Mouse (Mus musculus) mesoderm, embryonic 11.5 days (tissue): ENCODE data around the gene Polr2b.

Experiments used
- DNase-seq: peaks from one replicate; pipeline ENCODE4 v3.0.0-alpha.2; 2012; ENCODE audit warnings: low read depth, low spot score

Gene Polr2b

GRCm38 (mm10) chr5:77363650-77364049, 53.7 kb downstream of the Polr2b start:
- DNase-seq, result no peak

- no peak for DNase-seq
These were observed 54.6 kb downstream of the Polr2b start for GRCm38 (mm10) chr5:77364443-77365038.

GRCm38 (mm10) chr5:77366313-77366712, 56.4 kb downstream of the Polr2b start:
- DNase-seq, result no peak

- DNase-seq, result no peak
These were observed 57.2 kb downstream of the Polr2b start for GRCm38 (mm10) chr5:77367145-77367544.

GRCm38 (mm10) chr5:77367682-77368081, 57.7 kb downstream of the Polr2b start:
- DNase-seq, result no peak

- no peak for DNase-seq
These were observed 58.2 kb downstream of the Polr2b start for GRCm38 (mm10) chr5:77368194-77368593.

- DNase-seq, result no peak
These were observed 59.4 kb downstream of the Polr2b start for GRCm38 (mm10) chr5:77369394-77369793.

GRCm38 (mm10) chr5:77370378-77370892, 60.5 kb downstream of the Polr2b start:
- DNase-seq, result no peak

- no peak for DNase-seq
These were observed 62.3 kb downstream of the Polr2b start for GRCm38 (mm10) chr5:77372242-77372641.

GRCm38 (mm10) chr5:77372778-77373177, 62.8 kb downstream of the Polr2b start:
- no peak for DNase-seq

GRCm38 (mm10) chr5:77374945-77375344, 65.0 kb downstream of the Polr2b start:
- DNase-seq, result no peak

GRCm38 (mm10) chr5:77375546-77375945, 65.6 kb downstream of the Polr2b start:
- no peak for DNase-seq

- no peak for DNase-seq
These were observed 68.1 kb downstream of the Polr2b start for GRCm38 (mm10) chr5:77378027-77378426.

GRCm38 (mm10) chr5:77379434-77380135, 69.6 kb downstream of the Polr2b start:
- no peak for DNase-seq

- no peak for DNase-seq
These were observed 70.5 kb downstream of the Polr2b start for GRCm38 (mm10) chr5:77380321-77380901.

GRCm38 (mm10) chr5:77381283-77381682, 71.3 kb downstream of the Polr2b start:
- no peak for DNase-seq

- no peak for DNase-seq
These were observed 71.7 kb downstream of the Polr2b start for GRCm38 (mm10) chr5:77381686-77382085.

GRCm38 (mm10) chr5:77383799-77384554, 74.0 kb downstream of the Polr2b start:
- DNase-seq, result no peak

GRCm38 (mm10) chr5:77384724-77385123, 74.8 kb downstream of the Polr2b start:
- DNase-seq, result no peak

- no peak for DNase-seq
These were observed 75.3 kb downstream of the Polr2b start for GRCm38 (mm10) chr5:77385221-77385620.

GRCm38 (mm10) chr5:77385900-77386595, 76.1 kb downstream of the Polr2b start:
- DNase-seq, result no peak
